Mouse (Mus musculus): ENCODE measurements around the gene Sspn. TPM values are rescaled to one million over a fixed set of nuclear protein-coding genes. Genes with fewer than 3 reads are reported as not detected.

Sspn gene
- polyA plus RNA-seq, 1 experiment = 0.34 TPM

GRCm38 (mm10) chr6:145891951-145892350 is 39.5 kb upstream of the Sspn start:
- Histone ChIP-seq H3K27me3 (ENCODE audit: control insufficient read depth, insufficient read depth, low read length, poor library complexity, severe bottlenecking) (no peaks in the 10 kb centered on the region), H3K36me3 (ENCODE audit: control insufficient read depth, insufficient read depth, low read length, poor library complexity, severe bottlenecking) (no peaks in the 10 kb centered on the region), H3K9ac (ENCODE audit: low read depth, poor library complexity, severe bottlenecking) (no peak overlapping the region), H3K4me3 (ENCODE audit: low read depth, low read length) (no peak overlapping the region), H3K27ac (ENCODE audit: insufficient read depth, low read length) (no peak overlapping the region), H3K4me1 (ENCODE audit: control insufficient read depth, insufficient read depth, low read length) (no peaks in the 10 kb centered on the region), H3K9me3 (replicated peaks; ENCODE audit: control insufficient read depth, insufficient read depth, low read length, poor library complexity, severe bottlenecking) (peaks cover 7% of the 10 kb centered on the region; the same call in 1 of the 2 replicates)
- TF ChIP-seq POLR2A (IDR thresholded peaks at IDR 0.05; ENCODE audit: insufficient read depth, low read length) (no peak), EP300 (IDR thresholded peaks at IDR 0.05; ENCODE audit: insufficient read depth, low read depth, low read length) (no peak), CTCF (IDR thresholded peaks at IDR 0.05; ENCODE audit: low read depth, low read length) (no peak)

GRCm38 (mm10) chr6:145892381-145893265 is 38.8 kb upstream of the Sspn start:
- H3K9me3 ChIP-seq (replicated peaks; ENCODE audit: control insufficient read depth, insufficient read depth, low read length, poor library complexity, severe bottlenecking) = peaks cover 7% of the 10 kb centered on the region; the same call in 1 of the 2 replicates
- no peak overlapping the region for H3K4me3 ChIP-seq (ENCODE audit: low read depth, low read length)
- no peaks in the 10 kb centered on the region for H3K4me1 ChIP-seq (ENCODE audit: control insufficient read depth, insufficient read depth, low read length)
- no peak overlapping the region for H3K9ac ChIP-seq (ENCODE audit: low read depth, poor library complexity, severe bottlenecking)
- no peak overlapping the region for H3K27ac ChIP-seq (ENCODE audit: insufficient read depth, low read length)
- TF ChIP-seq EP300 (IDR thresholded peaks at IDR 0.05; ENCODE audit: insufficient read depth, low read depth, low read length) (no peak), CTCF (IDR thresholded peaks at IDR 0.05; ENCODE audit: low read depth, low read length) (no peak), POLR2A (IDR thresholded peaks at IDR 0.05; ENCODE audit: insufficient read depth, low read length) (no peak)
- no peaks in the 10 kb centered on the region for H3K36me3 ChIP-seq (ENCODE audit: control insufficient read depth, insufficient read depth, low read length, poor library complexity, severe bottlenecking)
- no peaks in the 10 kb centered on the region for H3K27me3 ChIP-seq (ENCODE audit: control insufficient read depth, insufficient read depth, low read length, poor library complexity, severe bottlenecking)

GRCm38 (mm10) chr6:145893366-145894021 is 37.9 kb upstream of the Sspn start:
- Histone ChIP-seq H3K27ac (ENCODE audit: insufficient read depth, low read length) (no peak overlapping the region), H3K4me3 (ENCODE audit: low read depth, low read length) (no peak overlapping the region), H3K9me3 (replicated peaks; ENCODE audit: control insufficient read depth, insufficient read depth, low read length, poor library complexity, severe bottlenecking) (peaks cover 7% of the 10 kb centered on the region; the same call in 1 of the 2 replicates), H3K9ac (ENCODE audit: low read depth, poor library complexity, severe bottlenecking) (no peak overlapping the region), H3K4me1 (ENCODE audit: control insufficient read depth, insufficient read depth, low read length) (no peaks in the 10 kb centered on the region), H3K27me3 (ENCODE audit: control insufficient read depth, insufficient read depth, low read length, poor library complexity, severe bottlenecking) (no peaks in the 10 kb centered on the region), H3K36me3 (ENCODE audit: control insufficient read depth, insufficient read depth, low read length, poor library complexity, severe bottlenecking) (no peaks in the 10 kb centered on the region)
- TF ChIP-seq EP300 (IDR thresholded peaks at IDR 0.05; ENCODE audit: insufficient read depth, low read depth, low read length) (no peak), CTCF (IDR thresholded peaks at IDR 0.05; ENCODE audit: low read depth, low read length) (no peak), POLR2A (IDR thresholded peaks at IDR 0.05; ENCODE audit: insufficient read depth, low read length) (no peak)

GRCm38 (mm10) chr6:145894669-145895342 is 36.6 kb upstream of the Sspn start:
- H3K4me3 ChIP-seq (ENCODE audit: low read depth, low read length) = no peak overlapping the region
- H3K36me3 ChIP-seq (ENCODE audit: control insufficient read depth, insufficient read depth, low read length, poor library complexity, severe bottlenecking) = no peaks in the 10 kb centered on the region
- H3K27ac ChIP-seq (ENCODE audit: insufficient read depth, low read length) = no peak overlapping the region
- no peak overlapping the region for H3K9ac ChIP-seq (ENCODE audit: low read depth, poor library complexity, severe bottlenecking)
- no peaks in the 10 kb centered on the region for H3K4me1 ChIP-seq (ENCODE audit: control insufficient read depth, insufficient read depth, low read length)
- peaks cover 7% of the 10 kb centered on the region; the same call in 1 of the 2 replicates for H3K9me3 ChIP-seq (replicated peaks; ENCODE audit: control insufficient read depth, insufficient read depth, low read length, poor library complexity, severe bottlenecking)
- no peaks in the 10 kb centered on the region for H3K27me3 ChIP-seq (ENCODE audit: control insufficient read depth, insufficient read depth, low read length, poor library complexity, severe bottlenecking)
- TF ChIP-seq POLR2A (IDR thresholded peaks at IDR 0.05; ENCODE audit: insufficient read depth, low read length) (no peak), EP300 (IDR thresholded peaks at IDR 0.05; ENCODE audit: insufficient read depth, low read depth, low read length) (no peak), CTCF (IDR thresholded peaks at IDR 0.05; ENCODE audit: low read depth, low read length) (no peak)

- H3K4me1 ChIP-seq (ENCODE audit: control insufficient read depth, insufficient read depth, low read length) = no peaks in the 10 kb centered on the region
- H3K9me3 ChIP-seq (replicated peaks; ENCODE audit: control insufficient read depth, insufficient read depth, low read length, poor library complexity, severe bottlenecking) = peaks cover 8% of the 10 kb centered on the region; the same call in 1 of the 2 replicates
- no peaks in the 10 kb centered on the region for H3K36me3 ChIP-seq (ENCODE audit: control insufficient read depth, insufficient read depth, low read length, poor library complexity, severe bottlenecking)
- no peak overlapping the region for H3K4me3 ChIP-seq (ENCODE audit: low read depth, low read length)
- no peak overlapping the region for H3K9ac ChIP-seq (ENCODE audit: low read depth, poor library complexity, severe bottlenecking)
- H3K27me3 ChIP-seq (ENCODE audit: control insufficient read depth, insufficient read depth, low read length, poor library complexity, severe bottlenecking) = no peaks in the 10 kb centered on the region
- TF ChIP-seq CTCF (IDR thresholded peaks at IDR 0.05; ENCODE audit: low read depth, low read length) (no peak), POLR2A (IDR thresholded peaks at IDR 0.05; ENCODE audit: insufficient read depth, low read length) (no peak), EP300 (IDR thresholded peaks at IDR 0.05; ENCODE audit: insufficient read depth, low read depth, low read length) (no peak)
- no peak overlapping the region for H3K27ac ChIP-seq (ENCODE audit: insufficient read depth, low read length)
These were observed 27.3 kb upstream of the Sspn start for GRCm38 (mm10) chr6:145904169-145904568.

All from ES-Bruce4 (cell line).